Mouse (Mus musculus) gonadal fat pad, adult 2 months (tissue): ENCODE measurements at regions not wholly inside any gene's neighbourhood (a gene's known extent, or its start where the extent isn't known, plus 50 kb on each side); places are given as distances from the start of the nearest gene placed in this dataset.

Experiments used
- DNase-seq: peaks from one replicate; pipeline ENCODE4 v3.0.0-alpha.2; 2012; ENCODE audit warnings: low read depth

GRCm38 (mm10) chr10:24357636-24358035 is 134.3 kb downstream of the Moxd1 start:
- no peak for DNase-seq

- no peak for DNase-seq
Observed at GRCm38 (mm10) chr10:24361424-24361823, 138.1 kb downstream of the Moxd1 start.

- DNase-seq = no peak
Observed at GRCm38 (mm10) chr10:24365369-24365768, 142.1 kb downstream of the Moxd1 start.

GRCm38 (mm10) chr10:24367010-24367409 is 143.7 kb downstream of the Moxd1 start:
- no peak for DNase-seq

GRCm38 (mm10) chr10:24373957-24374356 is 150.6 kb downstream of the Moxd1 start:
- DNase-seq = no peak

GRCm38 (mm10) chr10:24379291-24379690 is 156.0 kb downstream of the Moxd1 start:
- no peak for DNase-seq

GRCm38 (mm10) chr10:24380478-24381273 is 157.4 kb downstream of the Moxd1 start:
- peak; percentile 44 for DNase-seq

GRCm38 (mm10) chr10:24381917-24382316 is 158.6 kb downstream of the Moxd1 start:
- DNase-seq = no peak

GRCm38 (mm10) chr10:24384061-24384460 is 160.7 kb downstream of the Moxd1 start:
- no peak for DNase-seq

GRCm38 (mm10) chr10:24388229-24388628 is 164.9 kb downstream of the Moxd1 start:
- DNase-seq = no peak

- no peak for DNase-seq
Observed at GRCm38 (mm10) chr10:24391039-24391438, 167.7 kb downstream of the Moxd1 start.

GRCm38 (mm10) chr10:24392066-24392465 is 168.7 kb downstream of the Moxd1 start:
- DNase-seq = no peak

- DNase-seq = no peak
Observed at GRCm38 (mm10) chr10:24395999-24396784, 172.9 kb downstream of the Moxd1 start.

- DNase-seq = no peak
Observed at GRCm38 (mm10) chr10:24397125-24397524, 173.8 kb downstream of the Moxd1 start.

GRCm38 (mm10) chr10:24404851-24405250 is 181.5 kb downstream of the Moxd1 start:
- no peak for DNase-seq

GRCm38 (mm10) chr10:24406953-24407352 is 183.6 kb downstream of the Moxd1 start:
- DNase-seq = no peak

GRCm38 (mm10) chr10:24407411-24408227 is 184.3 kb downstream of the Moxd1 start:
- DNase-seq = no peak

- DNase-seq = no peak
Observed at GRCm38 (mm10) chr10:24409976-24410375, 185.3 kb upstream of the Ccn2 start.

GRCm38 (mm10) chr10:24410885-24411284 is 184.4 kb upstream of the Ccn2 start:
- no peak for DNase-seq

GRCm38 (mm10) chr10:24422498-24423160 is 172.6 kb upstream of the Ccn2 start:
- no peak for DNase-seq

- DNase-seq = peak; percentile 19
Observed at GRCm38 (mm10) chr10:24433737-24434367, 161.4 kb upstream of the Ccn2 start.
